Mouse (Mus musculus): Measurements from ENCODE around the gene Tob2.

GRCm38 (mm10) chr15:81882348-81882747 lies 23.8 kb upstream of the Tob2 start:
- TF ChIP-seq POLR2A (IDR thresholded peaks at IDR 0.05; ENCODE audit: low read depth, low read length) (no peak), CTCF (conservative IDR thresholded peaks at IDR 0.05 in 1 of 2, IDR thresholded peaks at IDR 0.05 in 1 of 2; ENCODE audit: low read depth in 2 of 2, low read length in 2 of 2) (no peak), KAT2A (IDR thresholded peaks at IDR 0.05; ENCODE audit: insufficient replicate concordance, low read length) (no peak), ZNF384 (IDR thresholded peaks at IDR 0.05; ENCODE audit: low read depth, low read length) (no peak), GABPA (IDR thresholded peaks at IDR 0.05; ENCODE audit: insufficient replicate concordance, low read depth, low read length) (no peak), TBP (conservative IDR thresholded peaks at IDR 0.05; ENCODE audit: low read depth, low read length) (no peak), USF2 (conservative IDR thresholded peaks at IDR 0.05; ENCODE audit: low read depth, low read length) (no peak), IRF4 (IDR thresholded peaks at IDR 0.05; ENCODE audit: low read depth, low read length) (no peak), MAZ (IDR thresholded peaks at IDR 0.05; ENCODE audit: low read depth, low read length) (no peak), NRF1 (IDR thresholded peaks at IDR 0.05; ENCODE audit: low read depth, low read length) (no peak)

All from CH12.LX (cell line).